25 mouse cellular contexts compared by ENCODE assay signal in the genomic region with DNA sequence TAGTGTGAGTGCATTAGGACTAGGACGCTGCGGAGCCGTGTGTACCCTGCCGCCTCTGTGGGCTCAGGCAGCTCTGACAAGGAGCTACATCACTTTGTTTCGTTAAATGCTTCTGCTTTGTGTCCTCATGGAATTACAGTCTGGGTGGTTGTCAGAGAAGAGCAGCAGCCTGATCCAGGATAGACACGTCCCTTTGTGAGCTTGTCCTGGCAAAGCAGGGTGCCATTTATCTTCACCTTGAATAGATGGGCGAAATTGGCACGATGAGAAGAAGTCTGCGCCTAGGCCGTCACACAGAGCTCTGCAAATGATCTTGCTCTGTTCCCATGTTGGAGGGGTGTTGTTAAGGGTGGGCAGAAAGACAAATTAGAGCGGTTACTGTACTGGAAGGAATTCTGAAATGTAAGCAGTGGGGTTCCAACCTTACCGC.
DNase-seq lines count a peak whose midpoint lies in the region; ATAC-seq and TF ChIP-seq lines count a peak whose summit lies in the region.
"Had no signal": no experiment of that assay in that cellular context is flagged by ENCODE, and none has a peak within 500 bp of the region (broad histone marks: within the 10 kb centered on the region; RNA-seq: fewer than 3 reads in every experiment).

No protein-coding gene starts in this region.

- no peak for TF ChIP-seq CTCF in forebrain, postnatal 0 days (IDR thresholded peaks at IDR 0.05; ENCODE audit: low read depth)
- no peak for TF ChIP-seq CTCF in midbrain, postnatal 0 days (IDR thresholded peaks at IDR 0.05)

- peak; percentile 10 for DNase-seq in forebrain, postnatal 0 days
- DNase-seq in midbrain, postnatal 0 days (ENCODE audit: low spot score): peak; percentile 30
- no peak for DNase-seq in midbrain, embryonic 10.5 days (ENCODE audit: low spot score)
- DNase-seq in c-Kit-positive CD71-positive TER-119-positive erythroid progenitor cells, embryonic 14.5 days (ENCODE audit: low spot score): no peak
- DNase-seq: adrenal gland, postnatal 10 days; B cell, adult 2 months; gastrocnemius, postnatal 36 days; heart, adult 2 months; kidney, adult 18-20 months; liver, postnatal 0 days; right cerebral cortex, postnatal 4 days; thymus, postnatal 14 days had no signal

- H3K9ac ChIP-seq in forebrain, postnatal 0 days: no peak overlapping the region
- no peak overlapping the region for H3K9ac ChIP-seq in forebrain, embryonic 16.5 days (replicated peaks; ENCODE audit: low read depth, low read length)
- H3K9ac ChIP-seq in midbrain, postnatal 0 days (replicated peaks; ENCODE audit: low read length, poor library complexity, severe bottlenecking): no peak overlapping the region
- H3K9ac ChIP-seq in hindbrain, embryonic 15.5 days: no peak overlapping the region
- H3K9ac ChIP-seq in heart, embryonic 11.5 days (ENCODE audit: low read depth, low read length): no peak overlapping the region
- H3K9ac ChIP-seq: limb, embryonic 12.5 days; liver, postnatal 0 days had no signal

- ATAC-seq in forebrain, postnatal 0 days: peak; percentile 40; the same call in 1 of the 2 replicates
- ATAC-seq in forebrain, embryonic 16.5 days: no peak
- ATAC-seq in midbrain, postnatal 0 days (ENCODE audit: low FRiP score): no peak
- ATAC-seq in hindbrain, embryonic 15.5 days (ENCODE audit: low FRiP score, low read depth): peak; percentile 79
- ATAC-seq in heart, embryonic 11.5 days (replicated peaks; ENCODE audit: insufficient number of reproducible peaks, low FRiP score, low TSS enrichment): no peak
- ATAC-seq: inflammation-experienced regulatory T-cells, adult 6 months; liver, postnatal 0 days; lung, postnatal 0 days; Patski had no signal

- H3K4me2 ChIP-seq in forebrain, postnatal 0 days (ENCODE audit: low read depth): no peak overlapping the region
- H3K4me2 ChIP-seq in forebrain, embryonic 16.5 days (ENCODE audit: low read length): no peak overlapping the region
- H3K4me2 ChIP-seq in midbrain, postnatal 0 days (ENCODE audit: low read depth, low read length, poor library complexity, severe bottlenecking): no peak overlapping the region
- H3K4me2 ChIP-seq in hindbrain, embryonic 15.5 days: peak overlapping the region; percentile 13; the same call in 1 of the 2 replicates
- no peak overlapping the region for H3K4me2 ChIP-seq in heart, embryonic 11.5 days
- H3K4me2 ChIP-seq: limb, embryonic 12.5 days; liver, embryonic 11.5 days had no signal

- H3K4me3 ChIP-seq in forebrain, postnatal 0 days (ENCODE audit: low read depth, low read length): no peak overlapping the region
- no peak overlapping the region for H3K4me3 ChIP-seq in forebrain, embryonic 16.5 days (replicated peaks; ENCODE audit: low read length)
- no peak overlapping the region for H3K4me3 ChIP-seq in midbrain, postnatal 0 days (ENCODE audit: low read depth, low read length)
- no peak overlapping the region for H3K4me3 ChIP-seq in midbrain, embryonic 10.5 days
- no peak overlapping the region for H3K4me3 ChIP-seq in hindbrain, embryonic 15.5 days
- H3K4me3 ChIP-seq in heart, embryonic 11.5 days (ENCODE audit: low read depth, low read length): no peak overlapping the region
- H3K4me3 ChIP-seq: embryonic facial prominence, embryonic 10.5 days; heart, adult 2 months; limb, embryonic 12.5 days had no signal

- H3K27ac ChIP-seq in forebrain, postnatal 0 days (ENCODE audit: low read depth, low read length): no peak overlapping the region
- H3K27ac ChIP-seq in forebrain, embryonic 16.5 days (ENCODE audit: low read length): no peak overlapping the region
- no peak overlapping the region for H3K27ac ChIP-seq in midbrain, postnatal 0 days (ENCODE audit: low read depth, low read length)
- H3K27ac ChIP-seq in midbrain, embryonic 10.5 days (replicated peaks): no peak overlapping the region
- H3K27ac ChIP-seq in hindbrain, embryonic 15.5 days (replicated peaks): peak overlapping the region; percentile 51; the same call in 1 of the 2 replicates
- H3K27ac ChIP-seq in heart, embryonic 11.5 days (ENCODE audit: low read depth, low read length): no peak overlapping the region
- H3K27ac ChIP-seq: embryonic facial prominence, embryonic 10.5 days; heart, adult 2 months; kidney, postnatal 0 days; limb, embryonic 12.5 days; macrophage had no signal

- no peaks in the 10 kb centered on the region for H3K27me3 ChIP-seq in forebrain, postnatal 0 days (ENCODE audit: insufficient read depth, low read length)
- H3K27me3 ChIP-seq in forebrain, embryonic 16.5 days (replicated peaks; ENCODE audit: control insufficient read depth, insufficient read depth, low read length): no peaks in the 10 kb centered on the region
- no peaks in the 10 kb centered on the region for H3K27me3 ChIP-seq in midbrain, postnatal 0 days (ENCODE audit: insufficient read depth, low read length)
- no peaks in the 10 kb centered on the region for H3K27me3 ChIP-seq in midbrain, embryonic 10.5 days (ENCODE audit: low read depth, poor library complexity, severe bottlenecking)
- H3K27me3 ChIP-seq in hindbrain, embryonic 15.5 days: no peaks in the 10 kb centered on the region
- no peaks in the 10 kb centered on the region for H3K27me3 ChIP-seq in heart, embryonic 11.5 days (ENCODE audit: control insufficient read depth, insufficient read depth, low read length)
- H3K27me3 ChIP-seq: CH12.LX; limb, embryonic 12.5 days had no signal

- H3K9me3 ChIP-seq in forebrain, postnatal 0 days (ENCODE audit: low read length): no peaks in the 10 kb centered on the region
- no peaks in the 10 kb centered on the region for H3K9me3 ChIP-seq in forebrain, embryonic 16.5 days (ENCODE audit: control insufficient read depth, low read length)
- H3K9me3 ChIP-seq in midbrain, postnatal 0 days (ENCODE audit: low read length): no peaks in the 10 kb centered on the region
- no peaks in the 10 kb centered on the region for H3K9me3 ChIP-seq in midbrain, embryonic 10.5 days (replicated peaks)
- H3K9me3 ChIP-seq in hindbrain, embryonic 15.5 days: no peaks in the 10 kb centered on the region
- no peaks in the 10 kb centered on the region for H3K9me3 ChIP-seq in heart, embryonic 11.5 days (replicated peaks; ENCODE audit: control insufficient read depth, low read length)
- H3K9me3 ChIP-seq: embryonic facial prominence, embryonic 10.5 days; G1E; limb, embryonic 12.5 days had no signal

- no peaks in the 10 kb centered on the region for H3K36me3 ChIP-seq in forebrain, postnatal 0 days (ENCODE audit: insufficient read depth)
- H3K36me3 ChIP-seq in forebrain, embryonic 16.5 days (ENCODE audit: control insufficient read depth, insufficient read depth): no peaks in the 10 kb centered on the region
- H3K36me3 ChIP-seq in midbrain, postnatal 0 days (ENCODE audit: insufficient read depth, low read length): no peaks in the 10 kb centered on the region
- no peaks in the 10 kb centered on the region for H3K36me3 ChIP-seq in midbrain, embryonic 10.5 days
- H3K36me3 ChIP-seq in hindbrain, embryonic 15.5 days: no peaks in the 10 kb centered on the region
- no peaks in the 10 kb centered on the region for H3K36me3 ChIP-seq in heart, embryonic 11.5 days (ENCODE audit: control insufficient read depth, insufficient read depth, low read length)
- H3K36me3 ChIP-seq: embryonic facial prominence, embryonic 10.5 days; G1E; limb, embryonic 12.5 days had no signal

- 60% methylated on average over 12 of the region's 12 CpGs for WGBS in forebrain, postnatal 0 days
- WGBS in forebrain, embryonic 16.5 days: 53% methylated on average over 12 of the region's 12 CpGs
- 74% methylated on average over 12 of the region's 12 CpGs for WGBS in midbrain, postnatal 0 days
- 91% methylated on average over 12 of the region's 12 CpGs for WGBS in midbrain, embryonic 10.5 days
- WGBS in hindbrain, embryonic 15.5 days: 56% methylated on average over 12 of the region's 12 CpGs
- WGBS in heart, embryonic 11.5 days (ENCODE audit: insufficient replicate concordance): 79% methylated on average over 12 of the region's 12 CpGs

- peaks cover 5% of the 10 kb centered on the region; the same call in 1 of the 2 replicates for H3K4me1 ChIP-seq in forebrain, postnatal 0 days (ENCODE audit: insufficient read depth)
- H3K4me1 ChIP-seq in forebrain, embryonic 16.5 days (replicated peaks; ENCODE audit: control insufficient read depth, insufficient read depth, low read length): peaks cover 4% of the 10 kb centered on the region
- H3K4me1 ChIP-seq in midbrain, postnatal 0 days (ENCODE audit: insufficient read depth, low read length): 0 out of 2 replicates have a peak, but pooled peaks cover 3% of the 10 kb centered on the region
- H3K4me1 ChIP-seq in midbrain, embryonic 10.5 days: peaks cover 8% of the 10 kb centered on the region
- H3K4me1 ChIP-seq in hindbrain, embryonic 15.5 days (replicated peaks): peaks cover 10% of the 10 kb centered on the region
- no peaks in the 10 kb centered on the region for H3K4me1 ChIP-seq in heart, embryonic 11.5 days (ENCODE audit: control insufficient read depth, insufficient read depth, low read length)

Comparison
In these comparisons a context has a peak if more than half of its experiments do, and no peak if none do; other contexts are left out.
1. ATAC-seq: peak in forebrain, postnatal 0 days (single experiment) and hindbrain, embryonic 15.5 days (single experiment); none in forebrain, embryonic 16.5 days (single experiment), midbrain, postnatal 0 days (single experiment) and heart, embryonic 11.5 days (single experiment).
2. DNase-seq: peak in forebrain, postnatal 0 days (single experiment) and midbrain, postnatal 0 days (single experiment); none in midbrain, embryonic 10.5 days (single experiment) and c-Kit-positive CD71-positive TER-119-positive erythroid progenitor cells, embryonic 14.5 days (single experiment).